Mouse (Mus musculus) fat pad, adult 2 months (tissue): ENCODE results near the gene Ucp1.
A peak's percentile ranks its signal among the peaks of the same experiment; 100 is the strongest.

ENCODE experiments used
- DNase-seq: peaks from one replicate; pipeline ENCODE4 v3.0.0-alpha.2; 2011; ENCODE audit warnings: low read depth, low spot score; ENCODE audit errors: extremely low read depth

Ucp1 gene

DNA sequence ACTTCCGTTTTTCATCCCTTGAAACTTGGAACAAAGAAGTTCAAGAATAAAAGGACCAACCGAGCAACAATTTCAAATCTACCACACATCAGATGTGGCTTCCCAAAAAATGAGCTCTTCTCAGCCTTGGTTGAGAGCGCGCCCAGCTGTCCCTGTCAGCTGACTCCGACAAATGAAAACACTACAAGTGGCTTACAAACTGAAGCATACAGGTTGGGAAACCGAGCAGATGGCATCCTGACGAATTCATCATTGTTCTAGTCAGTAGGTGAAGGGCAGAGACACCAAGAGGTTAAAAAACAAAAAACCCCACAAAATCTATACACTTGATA lies 41.4 kb downstream of the Ucp1 start:
- DNase-seq: peak; percentile 10

- DNase-seq: peak; percentile 23
Observed at GRCm38 (mm10) chr8:83331899-83332697, 41.9 kb downstream of the Ucp1 start, which contains the start of gene Elmod2. Gene Elmod2 (minus strand): TSS chr8:83332486.

DNA sequence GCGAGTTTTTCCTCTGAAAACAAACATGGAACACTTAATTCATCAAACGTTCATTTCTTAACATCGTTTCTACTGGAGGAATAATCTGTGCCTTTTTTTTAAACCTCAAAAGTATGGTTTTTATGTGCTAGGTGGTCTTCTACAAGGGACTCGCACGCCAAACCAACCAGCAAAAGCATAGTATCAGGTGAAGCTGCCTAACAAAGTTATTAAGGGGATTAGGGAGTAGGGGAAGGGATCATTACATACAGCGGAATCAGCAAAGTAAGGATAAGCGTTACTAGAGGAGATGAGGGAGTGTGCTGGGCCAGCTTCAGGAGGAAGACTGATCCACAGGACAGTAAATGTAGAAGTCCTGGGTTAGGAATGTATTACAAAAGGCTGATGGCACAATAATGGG lies 42.7 kb downstream of the Ucp1 start:
- DNase-seq: no peak

GRCm38 (mm10) chr8:83342076-83342475 lies 51.9 kb downstream of the Ucp1 start:
- no peak for DNase-seq

GRCm38 (mm10) chr8:83342693-83343092 lies 52.5 kb downstream of the Ucp1 start:
- no peak for DNase-seq
